In genomic region chr17:67245273-67245875, GRCm38 (mm10) we compare ENCODE assay signal across 13 mouse cellular contexts.
"Had no signal": no experiment of that assay in that cellular context is flagged by ENCODE, and none has a peak within 500 bp of the region (broad histone marks: within the 10 kb centered on the region; RNA-seq: fewer than 3 reads in every experiment).

No protein-coding gene starts in this region.

- H3K9ac ChIP-seq: hindbrain, embryonic 14.5 days; intestine, embryonic 15.5 days; limb, embryonic 15.5 days; liver, embryonic 13.5 days; liver, postnatal 0 days; midbrain, embryonic 15.5 days; neural tube, embryonic 12.5 days had no signal

- H3K4me3 ChIP-seq: intestine, embryonic 15.5 days; left cerebral cortex, adult 2 months; limb, embryonic 15.5 days; liver, embryonic 13.5 days; midbrain, embryonic 15.5 days; neural tube, embryonic 12.5 days had no signal

- DNase-seq: liver, embryonic 13.5 days; liver, postnatal 0 days; right cerebral cortex, postnatal 4 days; spleen, adult 18-20 months; thymus, adult 18-20 months; thymus, postnatal 14 days had no signal

- H3K9me3 ChIP-seq: intestine, embryonic 15.5 days; limb, embryonic 15.5 days; liver, embryonic 13.5 days; midbrain, embryonic 15.5 days; neural tube, embryonic 12.5 days had no signal

- H3K4me1 ChIP-seq: intestine, embryonic 15.5 days; liver, embryonic 13.5 days; neural tube, embryonic 12.5 days had no signal

- H3K27ac ChIP-seq: hindbrain, embryonic 14.5 days; intestine, embryonic 15.5 days; kidney, postnatal 0 days; left cerebral cortex, adult 2 months; limb, embryonic 15.5 days; liver, embryonic 13.5 days; midbrain, embryonic 15.5 days; neural tube, embryonic 12.5 days had no signal

- ATAC-seq: intestine, embryonic 15.5 days; liver, postnatal 0 days; midbrain, embryonic 15.5 days had no signal

- H3K4me2 ChIP-seq: hindbrain, embryonic 14.5 days; intestine, embryonic 15.5 days; limb, embryonic 15.5 days; liver, embryonic 13.5 days; midbrain, embryonic 15.5 days; neural tube, embryonic 12.5 days had no signal

- H3K27me3 ChIP-seq: intestine, embryonic 15.5 days; limb, embryonic 15.5 days; liver, embryonic 13.5 days; midbrain, embryonic 15.5 days; neural tube, embryonic 12.5 days had no signal

- H3K36me3 ChIP-seq: intestine, embryonic 15.5 days; limb, embryonic 15.5 days; liver, embryonic 13.5 days; midbrain, embryonic 15.5 days; neural tube, embryonic 12.5 days had no signal
